Mouse (Mus musculus): Measurements from ENCODE around the gene Tldc1.

GRCm38 (mm10) chr8:119743291-119744026 lies 34.8 kb downstream of the Tldc1 start:
- TF ChIP-seq CTCF (IDR thresholded peaks at IDR 0.05; ENCODE audit: borderline replicate concordance, extremely low read depth, insufficient read depth, insufficient read length): peak; percentile 64; the same call in 1 of the 2 replicates
- TF ChIP-seq POLR2A (IDR thresholded peaks at IDR 0.05; ENCODE audit: borderline replicate concordance, extremely low read depth, insufficient read depth, insufficient read length, poor library complexity, severe bottlenecking): no peak

Measured in brain, embryonic 14.5 days (tissue).